Mouse (Mus musculus): ENCODE data around the gene Zbtb48.

Zbtb48 gene

GRCm38 (mm10) chr4:152029087-152029486, 1.6 kb upstream of the Zbtb48 start:
- DNase-seq (ENCODE audit: low read depth, low spot score) = peak; percentile 56

- DNase-seq (ENCODE audit: low read depth, low spot score) = no peak
Measured at GRCm38 (mm10) chr4:152028456-152028855, 985 bp upstream of the Zbtb48 start.

GRCm38 (mm10) chr4:152026751-152027508, 541 bp downstream of the Zbtb48 start:
- no peak for DNase-seq (ENCODE audit: low read depth, low spot score)

- no peak for DNase-seq (ENCODE audit: low read depth, low spot score)
Measured at GRCm38 (mm10) chr4:152024525-152024924, 2.9 kb downstream of the Zbtb48 start.

GRCm38 (mm10) chr4:152022506-152022905, 5.0 kb downstream of the Zbtb48 start:
- no peak for DNase-seq (ENCODE audit: low read depth, low spot score)

GRCm38 (mm10) chr4:152021568-152022097, 5.8 kb downstream of the Zbtb48 start:
- DNase-seq (ENCODE audit: low read depth, low spot score) = no peak

- no peak for DNase-seq (ENCODE audit: low read depth, low spot score)
Measured at GRCm38 (mm10) chr4:152020024-152020423, 7.4 kb downstream of the Zbtb48 start.

GRCm38 (mm10) chr4:152019073-152019472, 8.4 kb downstream of the Zbtb48 start:
- no peak for DNase-seq (ENCODE audit: low read depth, low spot score)

GRCm38 (mm10) chr4:152013036-152013813, 14.2 kb downstream of the Zbtb48 start:
- DNase-seq (ENCODE audit: low read depth, low spot score) = no peak

GRCm38 (mm10) chr4:152012109-152012508, 15.4 kb downstream of the Zbtb48 start:
- no peak for DNase-seq (ENCODE audit: low read depth, low spot score)

- DNase-seq (ENCODE audit: low read depth, low spot score) = no peak
Measured at GRCm38 (mm10) chr4:152011171-152011760, 16.2 kb downstream of the Zbtb48 start.

- DNase-seq (ENCODE audit: low read depth, low spot score) = peak; percentile 50
Measured at GRCm38 (mm10) chr4:152010707-152011134, 16.8 kb downstream of the Zbtb48 start.

GRCm38 (mm10) chr4:152010091-152010706, 17.3 kb downstream of the Zbtb48 start:
- peak; percentile 58 for DNase-seq (ENCODE audit: low read depth, low spot score)

GRCm38 (mm10) chr4:152009076-152010051, 18.1 kb downstream of the Zbtb48 start:
- peak; percentile 86 for DNase-seq (ENCODE audit: low read depth, low spot score)

- peak; percentile 98 for DNase-seq (ENCODE audit: low read depth, low spot score)
Measured at GRCm38 (mm10) chr4:152008622-152009075, 18.8 kb downstream of the Zbtb48 start, which contains the start of gene Klhl21. Klhl21 (plus strand) TSS chr4:152008803.

GRCm38 (mm10) chr4:152008148-152008500, 19.3 kb downstream of the Zbtb48 start:
- peak; percentile 43 for DNase-seq (ENCODE audit: low read depth, low spot score)

GRCm38 (mm10) chr4:152007481-152008147, 19.9 kb downstream of the Zbtb48 start:
- no peak for DNase-seq (ENCODE audit: low read depth, low spot score)

- DNase-seq (ENCODE audit: low read depth, low spot score) = no peak
Measured at GRCm38 (mm10) chr4:152006812-152007211, 20.7 kb downstream of the Zbtb48 start.

- peak; percentile 50 for DNase-seq (ENCODE audit: low read depth, low spot score)
Measured at GRCm38 (mm10) chr4:152006137-152006536, 21.3 kb downstream of the Zbtb48 start.

- DNase-seq (ENCODE audit: low read depth, low spot score) = no peak
Measured at GRCm38 (mm10) chr4:152002063-152002462, 25.4 kb downstream of the Zbtb48 start.
